In genomic region chr6:56066632-56067282, GRCm38 (mm10) we compare ENCODE assay signal across 9 mouse cellular contexts. TPM values are rescaled to one million over a fixed set of nuclear protein-coding genes. Genes with fewer than 3 reads are reported as not detected.
DNase-seq lines count a peak whose midpoint lies in the region; ATAC-seq and TF ChIP-seq lines count a peak whose summit lies in the region.
"Had no signal": no experiment of that assay in that cellular context is flagged by ENCODE, and none has a peak within 500 bp of the region (broad histone marks: within the 10 kb centered on the region; RNA-seq: fewer than 3 reads in every experiment).

No protein-coding gene starts in this region.

- H3K36me3 ChIP-seq in ES-E14 (ENCODE audit: control insufficient read depth, insufficient read depth, low read length, poor library complexity, severe bottlenecking) = no peaks in the 10 kb centered on the region
- H3K36me3 ChIP-seq in kidney, postnatal 0 days (ENCODE audit: insufficient read depth, low read length) = no peaks in the 10 kb centered on the region
- H3K36me3 ChIP-seq in lung, embryonic 15.5 days = no peaks in the 10 kb centered on the region

- peak; percentile 80 for TF ChIP-seq CTCF in kidney, postnatal 0 days (IDR thresholded peaks at IDR 0.05; ENCODE audit: low read depth)

- H3K9ac ChIP-seq in ES-E14 (ENCODE audit: insufficient read depth, low read depth, low read length, poor library complexity, severe bottlenecking) = no peak overlapping the region
- no peak overlapping the region for H3K9ac ChIP-seq in kidney, postnatal 0 days (ENCODE audit: low read depth, low read length)
- H3K9ac ChIP-seq in lung, embryonic 15.5 days = no peak overlapping the region

- WGBS in kidney, postnatal 0 days = 36% methylated on average over 5 of the region's 5 CpGs
- 38% methylated on average over 5 of the region's 5 CpGs for WGBS in lung, embryonic 15.5 days

- no peaks in the 10 kb centered on the region for H3K27me3 ChIP-seq in kidney, postnatal 0 days (ENCODE audit: insufficient read depth, low read length)
- no peaks in the 10 kb centered on the region for H3K27me3 ChIP-seq in lung, embryonic 15.5 days

- H3K9me3 ChIP-seq in ES-E14 (ENCODE audit: control insufficient read depth, insufficient read depth, low read depth, low read length) = no peaks in the 10 kb centered on the region
- no peaks in the 10 kb centered on the region for H3K9me3 ChIP-seq in kidney, postnatal 0 days (replicated peaks; ENCODE audit: low read length)
- H3K9me3 ChIP-seq in lung, embryonic 15.5 days = no peaks in the 10 kb centered on the region

- peak; percentile 68; the same call in 1 of the 2 replicates for ATAC-seq in kidney, postnatal 0 days (replicated peaks; ENCODE audit: low FRiP score, low read depth)
- 0 out of 2 replicates have a peak, but pooled peaks have one; percentile 19 for ATAC-seq in lung, embryonic 15.5 days (ENCODE audit: borderline replicate concordance, extremely low read depth, low FRiP score, low TSS enrichment)

- no peak overlapping the region for H3K4me2 ChIP-seq in kidney, postnatal 0 days (ENCODE audit: low read length)
- H3K4me2 ChIP-seq in lung, embryonic 15.5 days = no peak overlapping the region

- in situ Hi-C loops in ES-E14 (cut with MboI; ENCODE audit: low sequenced_read_pairs in 2 of 2, unreplicated experiment in 2 of 2) = loop anchor here (10.0 to 25.0 kb wide), 4 partner anchors 371 to 546 kb away; no protein-coding TSS in a partner anchor

- no peak overlapping the region for H3K4me3 ChIP-seq in ES-E14 (ENCODE audit: insufficient read depth in 1 of 2, low read depth in 1 of 2, low read length in 2 of 2, poor library complexity in 1 of 2, severe bottlenecking in 1 of 2)
- no peak overlapping the region for H3K4me3 ChIP-seq in kidney, postnatal 0 days (replicated peaks; ENCODE audit: low read depth, low read length)
- no peak overlapping the region for H3K4me3 ChIP-seq in lung, embryonic 15.5 days

- intact Hi-C loops in gastrocnemius, postnatal 14 days (cut with DNase I; ENCODE audit: low total_unique reads) = loop anchor here (2.0 to 5.0 kb wide), 3 partner anchors 381 to 541 kb away; no protein-coding TSS in a partner anchor

- no peak overlapping the region for H3K27ac ChIP-seq in ES-E14 (ENCODE audit: insufficient read depth, low read depth, low read length, poor library complexity, severe bottlenecking)
- H3K27ac ChIP-seq in kidney, postnatal 0 days = no peak overlapping the region
- no peak overlapping the region for H3K27ac ChIP-seq in lung, embryonic 15.5 days

- peak; percentile 47 for DNase-seq in gastrocnemius, adult 18-20 months (ENCODE audit: low spot score)
- no peak for DNase-seq in gastrocnemius, adult 8-10 months (ENCODE audit: low spot score in 2 of 2)
- DNase-seq in ES-E14 (ENCODE audit: low read depth, low spot score) = peak; percentile 17
- DNase-seq in cerebellum, adult 9-10 months = peak; percentile 76
- DNase-seq in gastrocnemius, postnatal 14 days = peak; percentile 9
- DNase-seq in kidney, postnatal 0 days (ENCODE audit: low spot score) = peak; percentile 82
- peak; percentile 32 for DNase-seq in skeletal muscle tissue, adult 2 months (ENCODE audit: low read depth, low spot score)

- no peaks in the 10 kb centered on the region for H3K4me1 ChIP-seq in ES-E14 (ENCODE audit: control insufficient read depth in 2 of 2, insufficient read depth in 2 of 2, low read length in 2 of 2, poor library complexity in 1 of 2)
- no peaks in the 10 kb centered on the region for H3K4me1 ChIP-seq in kidney, postnatal 0 days (replicated peaks; ENCODE audit: insufficient read depth, low read length)
- H3K4me1 ChIP-seq in lung, embryonic 15.5 days = no peaks in the 10 kb centered on the region

TF ChIP-seq in ES-E14, 5 proteins besides CTCF, POLR2A, EP300 and RAD21:
- TF ChIP-seq MAFK (IDR thresholded peaks at IDR 0.05; ENCODE audit: insufficient read depth, low read depth, low read length) (no peak), ZNF384 (IDR thresholded peaks at IDR 0.05; ENCODE audit: low read depth, low read length) (no peak), CHD2 (IDR thresholded peaks at IDR 0.05; ENCODE audit: low read depth, low read length) (no peak), HCFC1 (IDR thresholded peaks at IDR 0.05; ENCODE audit: borderline replicate concordance, insufficient read depth, low read length) (no peak), ZC3H11A (IDR thresholded peaks at IDR 0.05; ENCODE audit: borderline replicate concordance, low read depth, low read length) (peak; percentile 39; the same call in 1 of the 2 replicates)

RNA-seq across cellular contexts. Expression of gene Ppp1r17, which starts 49.5 kb away (rescaled TPM):
- total RNA-seq in gastrocnemius, adult 18-20 months (2021) = not detected
- not detected for total RNA-seq in gastrocnemius, adult 8-10 months (2022)
- total RNA-seq in ES-E14 (2012; rRNA removed) = not detected in 2 replicates
- not detected for total RNA-seq in gastrocnemius, postnatal 14 days (2021)
- polyA plus RNA-seq in kidney, postnatal 0 days (2015; fragmentation: Nextera tagmentation; extraction: Ambion mirVana) = 0.07 TPM in 1 of 2 replicates, not detected in the other
- polyA plus RNA-seq in lung, embryonic 15.5 days (2015; fragmentation: Nextera tagmentation; extraction: Ambion mirVana) = 0.24 and 0.70 TPM in 2 replicates
- polyA plus RNA-seq: C2C12 had no signal

Comparison
In these comparisons a context has a peak if more than half of its experiments do, and no peak if none do; other contexts are left out.
1. DNase-seq: peak in gastrocnemius, adult 18-20 months (single experiment), ES-E14 (single experiment), cerebellum, adult 9-10 months (single experiment), gastrocnemius, postnatal 14 days (single experiment), kidney, postnatal 0 days (single experiment) and skeletal muscle tissue, adult 2 months (single experiment); none in gastrocnemius, adult 8-10 months (0 of 2).